Mouse (Mus musculus): Measurements from ENCODE around the gene Zcwpw1. TPM values are rescaled to one million over a fixed set of nuclear protein-coding genes. Genes with fewer than 3 reads are reported as not detected.

Zcwpw1 gene
- polyA plus RNA-seq, 1 experiment from 2014 or later = 11.4 TPM

DNA sequence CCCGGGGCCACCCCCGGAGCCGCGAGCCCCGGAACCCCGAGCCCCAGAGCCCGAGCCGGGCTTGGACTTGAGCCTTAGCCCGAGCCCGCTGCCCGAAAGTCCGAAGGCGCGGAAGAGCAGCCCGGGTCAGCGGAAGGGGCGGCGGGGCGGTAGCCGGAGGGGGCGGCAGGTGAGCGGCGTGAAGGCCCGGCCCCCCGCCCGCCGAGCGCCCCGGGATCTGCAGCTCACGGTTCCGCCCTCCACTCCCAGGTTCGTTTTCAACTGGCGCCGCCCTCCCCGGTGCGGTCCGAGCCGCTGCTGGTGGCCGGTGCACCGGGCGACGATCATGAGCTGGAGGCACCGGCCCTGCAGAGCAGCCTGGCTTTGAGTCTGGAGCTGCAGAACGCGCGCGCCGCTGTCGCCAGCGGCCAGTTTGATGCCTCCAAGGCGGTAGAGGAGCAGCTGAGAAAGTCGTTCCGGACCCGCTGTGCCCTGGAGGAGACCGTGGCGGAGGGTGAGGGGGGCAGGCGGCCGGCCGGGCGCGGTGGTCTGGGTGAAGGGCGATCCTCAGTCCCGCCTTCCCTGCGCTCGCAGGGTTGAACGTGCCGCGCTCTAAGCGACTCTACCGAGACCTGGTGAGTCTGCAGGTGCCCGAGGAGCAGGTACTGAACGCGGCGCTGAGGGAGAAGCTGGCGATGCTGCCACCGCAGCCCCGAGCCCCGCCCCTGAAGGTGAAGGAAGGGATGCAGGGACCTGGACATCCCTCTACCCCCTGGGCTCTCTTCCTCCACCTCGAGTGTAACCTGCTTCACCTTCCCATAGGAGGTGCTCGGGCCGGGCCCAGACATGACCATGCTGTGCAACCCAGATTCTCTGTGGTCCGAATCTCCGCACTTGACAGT is 8.3 kb upstream of the Zcwpw1 start:
- ATAC-seq (ENCODE audit: low FRiP score) = peak; percentile 47
- H3K9me3 ChIP-seq (ENCODE audit: control insufficient read depth, low read length) = no peaks in the 10 kb centered on the region
- DNase-seq (ENCODE audit: low spot score, missing footprints) = peak; percentile 85
- peaks cover 33% of the 10 kb centered on the region for H3K4me1 ChIP-seq (ENCODE audit: control insufficient read depth, insufficient read depth, low read length)
- H3K27me3 ChIP-seq (ENCODE audit: control insufficient read depth, insufficient read depth, low read length) = no peaks in the 10 kb centered on the region
- peak overlapping the region; percentile 80 for H3K4me2 ChIP-seq
- peaks cover 30% of the 10 kb centered on the region for H3K36me3 ChIP-seq (ENCODE audit: control insufficient read depth, insufficient read depth, low read length)
- peak overlapping the region; percentile 96 for H3K9ac ChIP-seq (ENCODE audit: low read length)
- peak overlapping the region; percentile 98 for H3K4me3 ChIP-seq (ENCODE audit: low read depth, low read length)
- peak overlapping the region; percentile 80 for H3K27ac ChIP-seq (ENCODE audit: low read depth, low read length)
- under 1% methylated on average over 82 of the region's 83 CpGs for WGBS

GRCm38 (mm10) chr5:137781661-137782060 is 5.9 kb upstream of the Zcwpw1 start:
- ATAC-seq (ENCODE audit: low FRiP score) = no peak
- H3K4me3 ChIP-seq (ENCODE audit: low read depth, low read length) = no peak overlapping the region
- WGBS = 94% methylated on average over 7 of the region's 7 CpGs
- peak; percentile 66 for DNase-seq (ENCODE audit: low spot score, missing footprints)
- no peaks in the 10 kb centered on the region for H3K27me3 ChIP-seq (ENCODE audit: control insufficient read depth, insufficient read depth, low read length)
- no peak overlapping the region for H3K27ac ChIP-seq (ENCODE audit: low read depth, low read length)
- H3K9me3 ChIP-seq (ENCODE audit: control insufficient read depth, low read length) = no peaks in the 10 kb centered on the region
- H3K9ac ChIP-seq (ENCODE audit: low read length) = no peak overlapping the region
- peaks cover 42% of the 10 kb centered on the region for H3K4me1 ChIP-seq (ENCODE audit: control insufficient read depth, insufficient read depth, low read length)
- no peak overlapping the region for H3K4me2 ChIP-seq
- H3K36me3 ChIP-seq (ENCODE audit: control insufficient read depth, insufficient read depth, low read length) = peaks cover 35% of the 10 kb centered on the region

- H3K4me3 ChIP-seq (ENCODE audit: low read depth, low read length) = peak overlapping the region; percentile 84
These were observed 4.6 kb upstream of the Zcwpw1 start for GRCm38 (mm10) chr5:137782776-137783522.

GRCm38 (mm10) chr5:137783901-137784540 is 3.6 kb upstream of the Zcwpw1 start:
- WGBS = 78% methylated on average over 9 of the region's 9 CpGs
- Histone ChIP-seq H3K9me3 (ENCODE audit: control insufficient read depth, low read length) (peaks cover 2% of the 10 kb centered on the region; the same call in 1 of the 2 replicates), H3K27me3 (ENCODE audit: control insufficient read depth, insufficient read depth, low read length) (peaks cover 2% of the 10 kb centered on the region; the same call in 1 of the 2 replicates), H3K4me2 (peak overlapping the region; percentile 91), H3K36me3 (ENCODE audit: control insufficient read depth, insufficient read depth, low read length) (peaks cover 35% of the 10 kb centered on the region), H3K9ac (ENCODE audit: low read length) (peak overlapping the region; percentile 95), H3K4me3 (ENCODE audit: low read depth, low read length) (peak overlapping the region; percentile 84), H3K4me1 (ENCODE audit: control insufficient read depth, insufficient read depth, low read length) (peaks cover 39% of the 10 kb centered on the region), H3K27ac (ENCODE audit: low read depth, low read length) (no peak overlapping the region)
- ATAC-seq (ENCODE audit: low FRiP score) = no peak
- DNase-seq (ENCODE audit: low spot score, missing footprints) = peak; percentile 59

More at GRCm38 (mm10) chr5:137782776-137783522, 4.6 kb upstream of the Zcwpw1 start:
- Histone ChIP-seq H3K27me3 (ENCODE audit: control insufficient read depth, insufficient read depth, low read length) (no peaks in the 10 kb centered on the region), H3K36me3 (ENCODE audit: control insufficient read depth, insufficient read depth, low read length) (peaks cover 35% of the 10 kb centered on the region), H3K27ac (ENCODE audit: low read depth, low read length) (no peak overlapping the region), H3K9me3 (ENCODE audit: control insufficient read depth, low read length) (no peaks in the 10 kb centered on the region; the same call in 1 of the 2 replicates), H3K9ac (ENCODE audit: low read length) (peak overlapping the region; percentile 95), H3K4me2 (peak overlapping the region; percentile 91), H3K4me1 (ENCODE audit: control insufficient read depth, insufficient read depth, low read length) (peaks cover 42% of the 10 kb centered on the region)
- ATAC-seq (ENCODE audit: low FRiP score) (no peak), DNase-seq (ENCODE audit: low spot score, missing footprints) (peak; percentile 44)
- whole genome bisulfite sequencing = 85% methylated on average over 13 of the region's 13 CpGs

- Histone ChIP-seq H3K4me3 (ENCODE audit: low read depth, low read length) (peak overlapping the region; percentile 84), H3K27ac (ENCODE audit: low read depth, low read length) (no peak overlapping the region), H3K9me3 (ENCODE audit: control insufficient read depth, low read length) (peaks cover 2% of the 10 kb centered on the region; the same call in 1 of the 2 replicates), H3K4me2 (peak overlapping the region; percentile 91), H3K36me3 (ENCODE audit: control insufficient read depth, insufficient read depth, low read length) (peaks cover 35% of the 10 kb centered on the region), H3K9ac (ENCODE audit: low read length) (peak overlapping the region; percentile 95), H3K4me1 (ENCODE audit: control insufficient read depth, insufficient read depth, low read length) (peaks cover 39% of the 10 kb centered on the region), H3K27me3 (ENCODE audit: control insufficient read depth, insufficient read depth, low read length) (peaks cover 2% of the 10 kb centered on the region; the same call in 1 of the 2 replicates)
- DNase-seq (ENCODE audit: low spot score, missing footprints) (peak; percentile 81), ATAC-seq (ENCODE audit: low FRiP score) (no peak)
- 91% methylated on average over 14 of the region's 14 CpGs for WGBS
These were observed 3.1 kb upstream of the Zcwpw1 start for GRCm38 (mm10) chr5:137784546-137784945.

- Histone ChIP-seq H3K27ac (ENCODE audit: low read depth, low read length) (peak overlapping the region; percentile 97), H3K27me3 (ENCODE audit: control insufficient read depth, insufficient read depth, low read length) (peaks cover 2% of the 10 kb centered on the region; the same call in 1 of the 2 replicates), H3K9ac (ENCODE audit: low read length) (peak overlapping the region; percentile 95), H3K4me3 (ENCODE audit: low read depth, low read length) (peak overlapping the region; percentile 84), H3K4me2 (peak overlapping the region; percentile 91), H3K4me1 (ENCODE audit: control insufficient read depth, insufficient read depth, low read length) (peaks cover 30% of the 10 kb centered on the region), H3K36me3 (ENCODE audit: control insufficient read depth, insufficient read depth, low read length) (peaks cover 34% of the 10 kb centered on the region), H3K9me3 (ENCODE audit: control insufficient read depth, low read length) (peaks cover 2% of the 10 kb centered on the region; the same call in 1 of the 2 replicates)
- WGBS = 5% methylated on average over 62 of the region's 62 CpGs
- ATAC-seq (ENCODE audit: low FRiP score) (peak; percentile 25), DNase-seq (ENCODE audit: low spot score, missing footprints) (peak; percentile 89)
These were observed 2.2 kb upstream of the Zcwpw1 start for GRCm38 (mm10) chr5:137785164-137786031.

DNA sequence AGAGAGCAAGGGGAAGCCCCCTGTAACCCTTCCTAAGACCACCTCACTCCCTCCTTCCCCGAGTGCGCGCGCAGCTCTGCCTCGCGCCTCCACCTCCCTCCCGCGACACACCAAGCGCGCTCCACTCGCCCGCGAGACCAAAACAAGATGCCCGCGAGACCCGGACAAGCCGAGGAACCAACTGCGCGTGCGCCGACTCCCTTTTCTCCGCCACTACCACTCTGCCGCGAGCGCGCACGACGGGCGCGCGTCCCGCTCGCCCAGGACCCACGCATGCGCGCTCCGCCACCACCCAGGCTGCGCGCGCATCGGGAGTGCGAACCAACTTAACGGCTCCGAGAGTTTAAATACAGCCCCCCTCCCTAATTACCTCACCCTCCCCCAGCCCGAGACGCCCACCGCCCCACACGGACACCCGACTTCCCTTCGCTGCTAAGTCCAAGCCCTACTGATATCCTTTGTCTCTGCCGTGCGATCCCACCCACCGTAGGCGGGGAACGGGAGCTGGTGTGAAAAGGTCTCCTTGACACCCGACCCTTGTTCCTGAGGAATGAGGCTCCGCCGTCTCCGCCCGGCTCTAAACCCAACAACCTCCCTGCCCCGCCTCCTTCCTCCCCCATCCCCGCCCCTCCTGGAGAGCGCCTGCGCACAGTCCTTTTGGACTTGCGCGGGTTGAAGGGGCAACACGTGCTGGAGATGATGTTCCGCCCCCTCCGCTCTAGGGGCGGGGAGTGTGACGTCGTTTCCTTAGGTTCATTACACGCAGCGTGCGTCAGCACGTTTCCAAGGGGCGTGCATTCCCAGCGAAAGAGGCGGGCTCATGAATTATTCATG is 1.3 kb upstream of the Zcwpw1 start:
- peaks cover 2% of the 10 kb centered on the region; the same call in 1 of the 2 replicates for H3K9me3 ChIP-seq (ENCODE audit: control insufficient read depth, low read length)
- peaks cover 2% of the 10 kb centered on the region; the same call in 1 of the 2 replicates for H3K27me3 ChIP-seq (ENCODE audit: control insufficient read depth, insufficient read depth, low read length)
- H3K4me2 ChIP-seq = peak overlapping the region; percentile 91
- peak; percentile 89 for ATAC-seq (ENCODE audit: low FRiP score)
- under 1% methylated on average over 79 of the region's 79 CpGs for WGBS
- peaks cover 25% of the 10 kb centered on the region for H3K36me3 ChIP-seq (ENCODE audit: control insufficient read depth, insufficient read depth, low read length)
- H3K4me3 ChIP-seq (ENCODE audit: low read depth, low read length) = peak overlapping the region; percentile 84
- peak overlapping the region; percentile 97 for H3K27ac ChIP-seq (ENCODE audit: low read depth, low read length)
- peak; percentile 100 for DNase-seq (ENCODE audit: low spot score, missing footprints)
- peak overlapping the region; percentile 95 for H3K9ac ChIP-seq (ENCODE audit: low read length)
- peaks cover 30% of the 10 kb centered on the region for H3K4me1 ChIP-seq (ENCODE audit: control insufficient read depth, insufficient read depth, low read length)
